Mouse (Mus musculus) layer of hippocampus, postnatal 25 days (tissue): Measurements from ENCODE around the gene Hmgb1. TPM values are rescaled to one million over a fixed set of nuclear protein-coding genes. Genes with fewer than 3 reads are reported as not detected.

Source experiments
- DNase-seq, 2 experiments: peaks; one replicate each; pipeline ENCODE4 v3.0.0; 2022; ENCODE audit warnings: mixed read lengths in 2 of 2, low spot score in 1 of 2; ENCODE audit errors: extremely low spot score in 1 of 2
- total RNA-seq, 2 experiments: library from RNA; stranded (reverse); gene quantifications; 2 replicates each; pipeline ENCODE4 v1.2.3; 2021

Gene Hmgb1
- total RNA-seq, 2 experiments from 2014 or later = 139 to 159 TPM

DNA sequence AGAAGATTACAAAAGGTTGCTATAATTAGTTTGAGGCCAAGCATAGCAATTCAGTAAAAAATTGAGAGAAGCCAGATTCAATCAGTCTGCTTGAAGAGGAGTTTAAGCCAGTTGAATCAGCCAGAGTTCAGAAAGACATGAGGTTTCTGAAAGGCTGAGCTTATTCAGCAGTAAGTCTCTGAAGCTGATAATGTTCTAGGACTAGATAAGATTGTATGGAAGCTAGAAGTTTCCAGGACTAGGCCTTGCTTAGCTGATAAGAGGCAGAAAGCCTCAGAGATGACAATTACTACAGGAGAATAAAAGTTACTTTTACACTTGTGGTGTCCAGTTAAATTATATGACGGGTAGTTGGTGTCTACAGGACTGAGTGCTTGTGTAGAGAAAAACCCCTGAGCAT lies 5.9 kb upstream of the Hmgb1 start:
- no peak for DNase-seq

DNA sequence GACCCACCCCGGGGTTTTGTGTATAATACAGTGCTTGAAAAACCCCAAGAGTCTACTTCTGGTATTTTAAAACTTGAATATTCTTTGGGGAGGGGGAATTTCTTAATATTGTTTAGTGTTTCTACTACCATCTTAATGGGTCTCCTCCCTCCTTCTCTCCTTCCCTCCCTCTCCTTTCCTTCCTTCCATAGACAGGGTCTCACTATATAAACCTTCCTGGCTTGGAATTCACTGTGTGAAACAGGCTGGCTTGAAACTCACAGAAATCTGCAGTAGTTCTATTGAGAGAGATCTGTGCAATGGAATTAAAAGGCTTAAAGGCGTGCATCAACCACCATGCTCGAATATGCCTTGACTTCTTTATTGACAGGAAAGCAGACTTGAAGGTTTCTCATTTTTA lies 1.5 kb upstream of the Hmgb1 start:
- no peak for DNase-seq

GRCm38 (mm10) chr5:149184844-149185186 lies 526 bp upstream of the Hmgb1 start:
- DNase-seq = no peak

GRCm38 (mm10) chr5:149183721-149184103 lies 577 bp downstream of the Hmgb1 start:
- no peak for DNase-seq

DNA sequence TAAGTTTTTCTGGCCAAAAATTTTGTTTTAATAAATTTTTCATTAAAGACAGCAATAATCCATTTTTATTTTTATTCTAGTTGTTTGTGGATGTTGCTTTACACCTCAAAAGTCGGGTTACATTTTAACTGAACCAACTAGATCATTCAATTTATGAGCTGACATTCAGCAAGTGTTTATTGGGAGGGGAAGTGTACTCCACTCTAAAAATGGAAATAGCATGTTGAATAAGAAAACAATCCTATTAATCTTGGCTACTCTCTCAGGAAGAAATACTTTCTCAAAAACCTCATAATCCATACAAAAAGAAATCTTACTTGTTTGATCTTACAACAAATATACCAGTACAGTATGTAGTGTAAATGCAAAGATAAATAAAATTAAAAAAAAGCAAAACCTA lies 1.2 kb downstream of the Hmgb1 start:
- no peak for DNase-seq

DNA sequence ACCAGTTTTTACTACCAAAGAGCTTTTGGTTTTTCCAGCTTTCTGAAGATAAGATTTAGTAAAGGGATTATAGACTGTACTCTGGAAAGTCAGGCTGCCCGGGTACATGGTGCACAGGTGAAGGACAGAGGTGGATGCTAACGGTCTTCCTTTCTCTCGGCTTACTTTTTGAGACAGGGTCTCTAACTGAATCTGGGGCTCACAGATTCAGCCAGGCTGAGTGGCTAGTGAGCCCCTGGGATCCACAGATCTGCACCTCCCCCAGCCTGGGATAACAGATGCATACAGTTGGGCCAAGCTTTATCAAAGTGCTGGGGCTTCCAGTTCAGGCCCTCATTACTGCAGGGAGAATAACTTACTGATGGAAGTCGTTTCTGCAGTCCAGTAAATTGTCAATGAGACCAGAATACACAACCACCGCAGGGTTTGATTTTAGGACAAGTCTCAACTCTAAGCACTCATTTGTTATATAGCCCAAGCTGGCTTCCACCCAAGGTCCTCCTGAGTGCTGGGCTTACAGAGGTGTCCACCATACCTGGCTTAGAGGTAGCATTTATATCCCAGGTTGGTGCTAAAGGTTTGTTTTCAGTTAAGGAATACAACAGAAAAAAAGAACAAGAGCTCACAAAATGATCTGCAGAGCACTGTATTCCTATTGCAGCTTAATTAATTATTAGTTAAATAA lies 2.0 kb downstream of the Hmgb1 start:
- no peak for DNase-seq

GRCm38 (mm10) chr5:149179826-149180225 lies 4.5 kb downstream of the Hmgb1 start:
- no peak for DNase-seq

DNA sequence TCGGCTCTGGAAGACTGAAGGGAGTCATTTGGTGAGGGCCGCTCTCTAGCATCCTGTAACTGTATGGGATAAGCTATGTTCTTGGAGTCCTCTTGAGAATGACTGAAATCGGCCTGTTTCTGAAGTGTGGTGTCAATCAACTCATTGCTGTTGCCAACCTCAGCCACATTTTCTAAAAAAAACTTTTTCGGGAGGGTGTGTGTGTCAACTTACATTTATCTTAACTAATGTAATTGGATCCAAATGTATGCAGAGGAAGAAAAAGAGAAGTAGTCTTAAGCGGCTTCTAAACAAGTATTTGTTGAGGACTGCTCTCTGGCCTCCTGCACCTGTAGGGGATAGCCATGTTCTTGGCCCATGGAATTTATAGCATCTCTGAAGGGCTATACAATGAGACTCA lies 6.2 kb downstream of the Hmgb1 start:
- DNase-seq = no peak

GRCm38 (mm10) chr5:149175736-149176135 lies 8.6 kb downstream of the Hmgb1 start:
- DNase-seq = no peak

DNA sequence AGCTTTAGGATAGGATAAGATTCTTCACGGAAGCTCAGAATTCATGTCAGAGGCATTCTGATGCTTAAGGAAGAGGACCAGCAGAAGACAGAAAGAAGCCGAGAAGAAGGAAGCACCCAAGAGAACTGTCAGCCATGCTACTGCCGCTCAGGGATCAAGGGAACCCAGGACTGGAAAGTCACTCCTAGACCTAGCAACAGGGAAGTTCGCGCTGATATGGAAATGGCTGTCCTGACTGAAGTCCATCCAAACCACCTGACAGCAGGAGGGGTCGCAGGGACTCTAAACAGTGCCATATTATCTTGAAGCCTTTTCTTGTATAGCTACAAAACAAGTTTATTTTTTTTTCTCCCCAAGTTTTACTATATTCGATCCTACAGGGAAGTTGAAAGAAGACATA lies 9.8 kb downstream of the Hmgb1 start:
- DNase-seq = no peak

DNA sequence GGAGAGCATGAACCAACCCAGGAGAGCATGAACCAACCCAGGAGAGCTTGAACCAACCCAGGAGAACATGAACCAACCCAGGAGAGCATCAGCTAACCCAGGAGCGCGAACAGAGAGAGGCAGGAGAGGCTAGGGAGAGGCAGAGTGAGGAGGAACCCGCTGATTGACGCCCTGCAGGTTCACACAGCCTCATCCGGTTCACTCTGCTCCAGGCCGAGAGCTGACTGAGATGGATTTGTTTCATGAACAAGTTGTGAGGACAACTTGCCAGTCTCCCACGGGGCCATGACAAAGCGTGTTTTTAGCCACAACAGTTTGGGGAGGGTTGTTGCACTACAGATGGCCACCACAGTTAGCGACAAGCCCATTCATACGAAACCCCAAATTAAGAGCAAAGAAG lies 12.0 kb downstream of the Hmgb1 start:
- DNase-seq = no peak

DNA sequence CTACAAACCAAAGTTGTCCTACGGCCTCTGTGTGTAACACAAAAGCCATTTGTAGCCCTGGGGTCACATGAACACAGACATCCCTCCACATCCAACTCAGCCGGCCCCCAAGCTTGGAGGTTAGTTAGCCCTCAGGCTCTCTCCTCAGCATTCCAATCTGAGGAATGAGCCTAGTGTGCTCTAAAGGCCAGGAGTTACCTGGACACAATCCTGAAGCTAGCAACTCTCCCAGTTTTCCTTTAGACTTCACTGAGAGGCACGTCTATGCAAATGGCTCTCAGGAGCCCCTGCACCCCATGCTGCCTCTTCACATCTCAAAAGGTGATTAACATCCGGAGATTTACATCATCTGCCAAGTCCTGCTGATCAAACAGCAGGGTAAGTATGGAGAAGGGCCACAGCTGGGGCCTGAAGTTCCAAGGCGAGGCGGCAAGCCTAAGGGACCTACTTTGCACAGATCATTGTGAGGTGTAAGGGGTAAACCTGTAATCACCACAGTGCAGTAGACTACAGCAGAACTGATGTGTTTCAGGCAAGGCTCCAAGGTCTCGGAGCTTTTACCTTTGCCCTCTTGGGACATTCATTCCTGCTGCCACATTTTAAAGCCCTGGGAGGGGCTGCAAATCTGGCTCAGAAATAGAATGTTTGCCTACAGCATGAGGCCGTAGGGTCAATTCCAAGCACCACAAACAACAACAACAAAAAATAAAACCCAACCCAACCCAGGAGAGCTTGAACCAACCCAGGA lies 13.3 kb downstream of the Hmgb1 start:
- DNase-seq = no peak

- DNase-seq = no peak
Measured at GRCm38 (mm10) chr5:149168816-149169215, 15.5 kb downstream of the Hmgb1 start.

DNA sequence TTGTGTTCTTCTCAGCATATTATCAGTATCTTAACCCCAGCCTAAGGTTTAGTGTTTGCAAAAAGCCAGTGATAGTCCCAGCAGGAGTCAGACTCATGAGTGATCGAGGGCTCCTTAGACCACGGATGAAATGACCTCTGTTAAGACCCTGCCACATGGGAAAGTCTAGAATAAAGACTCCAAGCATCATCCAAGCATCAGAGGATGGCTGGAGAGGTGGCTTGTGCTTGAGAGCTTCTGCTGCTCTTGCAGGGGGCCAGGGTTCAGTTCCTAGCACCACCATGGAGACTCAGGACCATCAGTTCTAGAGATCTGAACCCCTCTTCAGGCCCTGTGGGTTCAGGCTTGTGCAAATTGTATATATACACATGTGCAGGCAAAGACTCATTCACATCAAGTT lies 16.2 kb downstream of the Hmgb1 start:
- no peak for DNase-seq

GRCm38 (mm10) chr5:149166011-149166410 lies 18.3 kb downstream of the Hmgb1 start:
- DNase-seq = no peak

DNA sequence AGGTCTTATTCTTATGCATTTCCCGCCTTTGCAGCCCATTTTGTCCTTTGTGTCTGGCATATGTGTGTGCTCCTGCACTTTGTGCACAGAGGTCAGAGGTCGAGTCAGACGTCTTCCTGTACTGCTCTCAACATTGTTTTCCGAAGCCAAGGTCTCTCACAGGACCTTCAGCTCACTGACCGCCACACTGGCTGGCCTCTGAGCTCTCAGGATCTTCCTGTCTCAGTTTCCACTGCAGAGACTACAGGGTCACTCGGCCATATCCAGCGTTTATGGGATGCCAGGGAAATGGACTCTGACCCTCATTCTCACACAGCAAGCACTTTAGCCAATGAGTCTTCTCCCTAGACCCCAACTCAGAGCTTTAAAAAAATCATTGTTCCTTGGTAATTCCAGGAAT lies 19.4 kb downstream of the Hmgb1 start:
- DNase-seq = no peak

DNA sequence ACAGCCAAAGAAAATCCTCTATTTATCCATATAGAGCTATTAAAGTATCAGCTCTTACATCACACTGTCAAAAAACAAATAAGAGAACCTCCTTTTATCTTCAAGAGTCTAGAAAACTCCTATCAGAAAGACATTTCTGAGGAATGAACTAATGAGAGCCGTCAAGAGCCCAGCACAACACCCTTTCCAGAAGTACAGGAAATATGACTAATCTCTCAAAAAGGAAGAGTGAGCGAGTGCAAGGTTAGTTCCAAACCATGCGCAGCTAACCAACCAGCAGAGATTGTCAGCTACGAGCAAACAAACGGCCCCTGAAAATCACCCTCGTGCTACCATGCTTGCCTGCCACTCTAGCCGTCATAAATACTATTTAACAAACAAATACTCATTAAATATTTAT lies 21.4 kb downstream of the Hmgb1 start:
- no peak for DNase-seq

- no peak for DNase-seq
Measured at GRCm38 (mm10) chr5:149160469-149160868, 23.8 kb downstream of the Hmgb1 start.

- DNase-seq = no peak
Measured at GRCm38 (mm10) chr5:149159021-149159420, 25.3 kb downstream of the Hmgb1 start.

GRCm38 (mm10) chr5:149156886-149157563 lies 27.3 kb downstream of the Hmgb1 start:
- no peak for DNase-seq

DNA sequence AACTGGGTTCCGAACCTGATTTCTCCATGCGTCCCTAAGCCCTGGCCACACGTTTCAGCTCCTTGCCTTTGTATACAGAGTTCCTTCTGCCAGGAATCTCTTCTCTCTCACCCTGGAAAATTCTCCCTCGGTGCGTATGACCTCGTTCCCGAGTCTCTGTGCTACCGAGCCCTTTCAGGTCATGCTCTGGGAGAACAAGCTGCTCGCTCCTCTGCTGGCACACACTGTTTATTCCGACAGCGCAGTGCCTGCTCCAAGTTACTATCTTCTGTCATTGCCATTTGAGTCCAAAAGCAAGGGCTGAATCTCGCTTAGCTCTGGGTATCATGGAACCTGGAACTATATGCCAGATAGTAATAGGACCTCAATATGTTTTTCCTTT lies 31.5 kb downstream of the Hmgb1 start:
- peak in 1 of 2 experiments; percentile 4 for DNase-seq
